Mouse (Mus musculus) spleen, postnatal 36 days (tissue): ENCODE results near the gene Mccc1.

Experiments
- DNase-seq, 2 experiments: peaks; one replicate each; pipeline ENCODE4 v3.0.0; 2022; ENCODE audit warnings: low spot score in 2 of 2, mixed read lengths in 1 of 2

Mccc1 gene

GRCm38 (mm10) chr3:36000275-36001239, at the start of gene Mccc1:
TSS of gene Mccc1 (minus strand) at chr3:36000678.
- peak; percentile 89 to 93 for DNase-seq

- no peak for DNase-seq
These were observed 48.6 kb upstream of the Mccc1 start for GRCm38 (mm10) chr3:36049106-36049505.

GRCm38 (mm10) chr3:36045086-36045485, 44.6 kb upstream of the Mccc1 start:
- no peak for DNase-seq

DNA sequence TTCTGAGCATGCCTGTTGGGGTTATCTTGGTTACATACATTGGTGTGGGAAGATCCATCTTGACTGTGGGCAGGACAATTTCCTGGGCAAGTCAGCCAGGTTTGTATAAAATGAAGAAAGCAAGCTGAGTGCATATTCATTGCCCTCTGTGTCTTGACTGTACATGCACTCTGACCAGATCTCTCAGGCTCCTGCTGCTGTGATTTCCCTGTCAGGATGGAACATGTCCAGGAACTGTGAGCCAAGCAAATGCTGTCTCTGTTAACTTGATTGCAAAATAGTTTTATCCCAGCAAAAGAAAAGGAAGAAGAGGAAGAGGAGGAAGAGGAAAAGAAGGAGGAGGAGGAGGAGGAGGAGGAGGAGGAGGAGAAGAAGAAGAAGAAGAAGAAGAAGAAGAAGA, 44.0 kb upstream of the Mccc1 start:
- DNase-seq: no peak

GRCm38 (mm10) chr3:36031740-36032510, 31.4 kb upstream of the Mccc1 start:
- no peak for DNase-seq

DNA sequence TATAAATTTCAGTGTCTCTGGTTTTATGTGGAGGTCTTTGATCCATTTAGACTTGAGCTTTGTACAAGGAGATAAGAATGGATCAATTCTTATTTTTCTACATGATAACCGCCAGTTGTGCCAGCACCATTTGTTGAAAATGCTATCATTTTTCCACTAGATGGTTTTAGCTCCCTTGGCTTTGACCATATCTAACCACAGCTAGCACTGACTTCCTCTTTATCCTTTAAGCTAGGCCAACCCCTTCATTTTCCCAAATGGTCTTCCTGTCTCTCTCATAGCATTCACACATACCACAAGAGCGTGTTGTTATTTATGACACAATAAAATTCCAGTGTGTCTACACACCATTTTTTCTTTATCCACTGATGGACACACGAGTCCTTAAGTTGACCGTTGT, 29.5 kb upstream of the Mccc1 start:
- no peak for DNase-seq

DNA sequence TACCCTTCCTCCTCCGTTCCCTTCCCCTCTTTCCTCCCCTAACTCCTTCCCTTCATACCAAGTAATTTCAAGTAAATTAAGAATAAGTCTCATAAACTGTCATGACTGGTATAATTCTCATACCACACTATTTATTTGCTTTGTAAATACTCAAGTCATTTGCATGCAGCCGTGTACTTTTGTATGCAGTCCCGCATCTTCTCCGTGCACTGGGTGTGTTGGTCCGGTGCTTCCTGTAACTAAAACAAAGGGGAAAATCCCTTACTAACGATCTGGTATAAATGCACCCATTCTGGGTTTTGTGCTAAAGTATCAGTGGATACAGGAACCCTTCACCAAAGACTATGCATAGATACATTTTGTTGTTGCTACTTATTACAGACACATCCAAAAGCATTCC, 25.3 kb upstream of the Mccc1 start:
- no peak for DNase-seq

DNA sequence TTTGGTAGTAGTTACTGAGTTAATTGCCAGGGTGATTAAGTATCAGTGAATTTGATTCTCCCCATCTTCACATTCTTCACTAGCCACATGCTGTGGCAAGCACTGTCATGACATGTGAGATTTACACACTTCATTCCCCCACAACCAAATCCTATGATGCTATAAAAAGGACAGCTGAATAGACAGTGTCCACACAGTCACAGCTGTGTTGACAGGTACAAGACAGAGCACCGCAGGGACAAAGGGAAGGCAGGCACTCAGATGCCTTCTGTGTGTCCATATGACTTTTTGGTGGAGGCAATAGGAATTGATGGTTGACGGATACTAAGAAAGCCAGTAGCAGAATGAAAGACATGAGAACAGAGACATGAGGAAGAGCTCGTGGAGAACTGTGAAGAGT, 10.8 kb upstream of the Mccc1 start:
- DNase-seq: no peak

- DNase-seq: no peak
These were observed 8.1 kb upstream of the Mccc1 start for GRCm38 (mm10) chr3:36008411-36009154.

- no peak for DNase-seq
These were observed 3.8 kb upstream of the Mccc1 start for GRCm38 (mm10) chr3:36004028-36004895.

DNA sequence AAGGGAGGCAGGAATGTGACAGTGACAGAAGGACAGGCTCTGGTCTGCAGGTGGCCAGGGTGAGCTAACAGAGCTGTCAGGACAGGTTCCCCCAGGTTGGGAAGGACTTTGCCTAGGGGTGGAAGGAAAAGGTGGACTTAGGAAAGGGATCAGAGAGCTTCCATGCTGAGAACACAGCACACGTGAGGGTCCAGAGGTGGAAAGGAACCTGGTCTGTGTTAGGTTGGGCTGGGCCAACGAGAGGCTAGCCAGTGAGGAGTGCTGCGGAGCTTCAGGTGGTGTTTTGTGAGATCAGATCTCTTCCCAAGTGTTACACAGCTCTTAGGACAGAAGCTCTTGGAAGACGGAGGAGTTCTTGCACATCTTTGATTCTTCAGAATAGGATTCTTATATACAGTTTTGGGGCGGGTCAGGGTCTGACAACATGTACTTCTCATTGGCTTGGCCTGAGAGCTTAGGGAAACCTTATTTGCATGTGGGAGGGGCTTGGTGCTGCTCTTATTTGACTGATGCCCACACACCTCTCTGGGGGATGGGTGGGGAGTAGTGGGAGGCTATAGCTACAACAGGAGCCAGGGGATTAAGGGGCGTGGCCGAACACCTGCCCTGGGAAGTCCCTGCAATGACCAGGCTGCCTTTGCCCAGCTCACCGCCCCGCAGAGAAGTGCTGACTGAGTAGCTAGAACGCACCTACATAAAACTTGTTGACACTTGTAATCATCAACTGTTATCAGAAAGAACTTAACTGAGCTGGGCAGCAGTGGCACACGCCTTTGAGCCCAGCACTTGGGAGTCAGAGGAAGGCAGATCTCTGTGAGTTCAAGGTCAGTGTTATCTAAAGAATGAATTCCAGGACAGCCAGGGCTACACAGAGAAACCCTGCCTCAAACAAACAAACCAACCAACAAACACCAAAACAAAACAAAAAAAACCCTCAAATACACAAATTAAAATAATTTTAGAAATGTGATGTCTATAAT, 5.6 kb downstream of the Mccc1 start:
- no peak for DNase-seq

- no peak for DNase-seq
These were observed 9.8 kb downstream of the Mccc1 start for GRCm38 (mm10) chr3:35990715-35991114.

DNA sequence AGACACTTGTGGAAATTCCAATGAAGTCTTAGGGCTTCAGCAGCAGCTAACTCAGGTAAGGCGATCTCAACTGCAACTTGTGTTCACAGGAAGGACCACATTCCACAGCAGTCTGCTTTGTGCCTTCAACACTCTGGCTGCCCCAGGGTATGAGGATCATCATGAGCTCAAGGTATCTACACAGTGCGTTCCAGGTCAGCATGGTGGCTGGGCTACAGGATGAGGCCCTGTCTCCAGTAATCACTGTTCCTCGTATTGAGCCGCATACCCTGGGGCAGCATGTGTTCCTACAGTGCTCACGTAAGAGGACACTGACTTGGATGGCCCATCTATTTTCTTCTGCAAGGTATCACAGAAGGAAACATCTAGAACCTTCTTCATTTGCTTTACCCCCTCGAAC, 12.4 kb downstream of the Mccc1 start:
- no peak for DNase-seq

- DNase-seq: no peak
These were observed 14.2 kb downstream of the Mccc1 start for GRCm38 (mm10) chr3:35986266-35986665.

- DNase-seq: peak; percentile 25 to 44
These were observed 26.9 kb downstream of the Mccc1 start for GRCm38 (mm10) chr3:35973551-35973950.

- DNase-seq: no peak
These were observed 27.5 kb downstream of the Mccc1 start for GRCm38 (mm10) chr3:35972985-35973384.

GRCm38 (mm10) chr3:35971149-35971548, 29.3 kb downstream of the Mccc1 start:
- DNase-seq: no peak

DNA sequence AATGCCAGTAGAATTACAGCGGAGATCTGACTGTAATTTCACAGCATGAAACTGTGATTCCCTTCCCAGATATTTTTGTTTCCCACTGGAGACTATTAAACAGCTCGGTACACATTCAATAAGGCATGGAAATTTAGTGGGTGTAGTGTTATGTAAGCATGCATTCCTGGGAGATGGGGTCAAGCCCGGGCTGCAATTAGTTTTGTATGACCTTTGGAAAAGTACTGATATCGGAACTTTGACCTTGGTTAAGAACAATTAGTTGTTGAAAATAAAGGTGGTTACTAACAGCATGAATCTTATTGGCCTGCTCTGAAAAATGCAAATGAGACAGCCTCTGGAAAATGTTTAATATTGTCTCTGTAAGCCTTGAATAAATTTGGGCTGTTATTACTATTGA, 30.0 kb downstream of the Mccc1 start:
- DNase-seq: no peak

DNA sequence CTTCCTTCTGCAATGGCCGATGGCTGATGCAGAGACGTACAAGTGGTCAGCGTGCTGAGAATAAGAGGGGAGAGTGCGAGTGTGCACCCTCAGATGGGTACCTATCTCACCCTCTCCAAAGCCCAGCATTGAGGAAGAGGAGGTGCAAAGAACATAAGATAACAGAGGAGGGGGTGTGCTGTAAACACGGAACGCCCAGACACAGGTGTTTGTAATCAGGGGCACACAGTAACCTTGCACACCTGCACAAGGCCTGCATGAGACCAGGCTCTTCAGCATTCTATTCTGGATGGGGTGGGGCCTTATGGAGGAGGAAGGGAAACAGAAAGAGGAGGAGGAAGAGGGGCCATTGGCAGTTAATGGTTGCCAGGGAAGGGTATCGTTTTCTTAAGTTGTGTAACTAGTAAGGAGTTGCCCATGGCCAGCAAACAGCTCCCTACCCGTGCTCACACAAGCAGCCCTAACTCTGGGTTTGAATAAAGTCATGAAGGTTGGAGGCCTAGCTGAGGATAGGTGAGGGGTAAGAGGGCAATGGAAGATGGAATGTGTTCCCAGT, 33.0 kb downstream of the Mccc1 start:
- DNase-seq: no peak

GRCm38 (mm10) chr3:35966493-35966892, 34.0 kb downstream of the Mccc1 start:
- DNase-seq: peak in 1 of 2 experiments; percentile 16
